Mouse (Mus musculus) brain, adult 10 weeks (tissue): ENCODE results near the gene Tmem255b. TPM values are rescaled to one million over a fixed set of nuclear protein-coding genes. Genes with fewer than 3 reads are reported as not detected.

Source experiments
- polyA plus RNA-seq: library from polyadenylated mRNA; stranded (reverse); fragments of 350-450 nt; fragmentation: Illumina TruSeq; extraction: RNeasy Lipid Tissue Mini Kit (QIAGEN cat#74804); gene quantifications from one replicate; pipeline ENCODE4 v1.2.3, GENCODE M21; 2015; ENCODE audit warnings: low read depth, low replicate concordance

Gene Tmem255b
- polyA plus RNA-seq, result 3.5 TPM

DNA sequence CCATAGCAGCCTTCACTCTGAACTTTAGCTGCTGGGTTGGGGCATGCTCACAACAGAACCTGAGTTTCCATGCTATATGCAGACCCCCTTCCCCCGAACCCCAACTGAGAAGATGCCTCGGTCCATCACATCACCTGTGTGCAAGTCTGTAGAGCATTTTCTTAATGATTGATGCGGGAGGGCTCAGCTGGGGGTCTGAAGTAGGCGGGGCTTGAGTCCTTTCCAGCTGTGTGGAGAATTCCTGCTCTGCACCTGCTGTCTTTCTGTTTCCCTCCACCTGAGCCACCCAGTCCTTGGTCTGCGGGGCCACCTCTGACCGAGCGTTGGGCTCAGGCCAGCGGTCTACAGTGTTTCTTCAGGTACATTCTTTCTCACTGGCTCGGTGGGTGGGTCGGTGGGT lies at the start of gene Tmem255b:
Tmem255b (plus strand) TSS at position 301 of the 400 bp plus-strand sequence.

GRCm38 (mm10) chr8:13396725-13397124 lies 38.3 kb upstream of the Tmem255b start, which contains the start of gene Atp4b:
Gene Atp4b, minus strand, starts transcription at chr8:13396825.

DNA sequence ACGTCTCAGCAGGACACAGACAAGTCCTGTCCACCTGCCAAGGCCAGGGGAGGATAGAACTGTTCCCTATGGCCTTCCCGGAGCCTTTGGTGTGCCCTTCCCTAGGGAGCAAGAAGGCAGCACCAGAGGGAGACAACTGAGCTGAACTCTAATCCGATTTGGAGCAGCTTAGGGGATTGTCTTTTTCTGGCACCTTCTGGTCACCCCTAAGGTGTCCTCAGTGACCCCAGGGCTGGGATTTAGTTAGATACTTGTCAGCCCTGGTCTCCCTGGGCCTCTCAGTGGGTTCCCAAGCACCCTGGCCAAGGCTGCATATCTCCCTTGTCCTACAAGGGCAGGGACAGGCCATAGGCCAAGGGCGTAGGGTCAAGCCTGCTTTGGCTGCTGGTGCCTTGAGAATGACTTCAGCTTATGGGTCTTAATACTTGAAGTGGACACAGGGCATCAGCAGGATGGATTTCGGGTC lies 30.3 kb upstream of the Tmem255b start, which contains the start of gene Grk1:
Grk1 (plus strand) TSS at position 416 of the 466 bp plus-strand sequence.

GRCm38 (mm10) chr8:13493858-13494631 lies 59.1 kb downstream of the Tmem255b start, which contains the start of gene Gas6:
Gene Gas6, minus strand, starts transcription at chr8:13494490.

Other genes starting within 250 kb of the Tmem255b start
- 5.3 TPM for gene Grtp1, start 234.6 kb upstream of the Tmem255b start, polyA plus RNA-seq
- gene Adprhl1, start 181.0 kb upstream of the Tmem255b start, polyA plus RNA-seq, result 0.27 TPM
- gene Dcun1d2, start 147.1 kb upstream of the Tmem255b start, polyA plus RNA-seq, result 42.8 TPM
- gene Tmco3, start 147.0 kb upstream of the Tmem255b start, polyA plus RNA-seq, result 36.6 TPM
- 58.7 TPM for gene Tfdp1, start 96.4 kb upstream of the Tmem255b start, polyA plus RNA-seq
- gene Atp4b, start 38.4 kb upstream of the Tmem255b start, polyA plus RNA-seq, result not detected
- gene Grk1, start 30.1 kb upstream of the Tmem255b start, polyA plus RNA-seq, result not detected
- gene Gas6, start 59.3 kb downstream of the Tmem255b start, polyA plus RNA-seq, result 78.8 TPM
- gene 1700029H14Rik, start 127.3 kb downstream of the Tmem255b start, polyA plus RNA-seq, result not detected
- 50.2 TPM for gene Rasa3, start 242.4 kb downstream of the Tmem255b start, polyA plus RNA-seq